Mouse (Mus musculus) sigmoid colon, adult 10 weeks (tissue): ENCODE measurements around the gene Arih1. TPM values are rescaled to one million over a fixed set of nuclear protein-coding genes. Genes with fewer than 3 reads are reported as not detected.

ENCODE experiments used
- polyA plus RNA-seq: library from polyadenylated mRNA; stranded (reverse); fragments of 350-450 nt; fragmentation: Illumina TruSeq; extraction: RNeasy Lipid Tissue Mini Kit (QIAGEN cat#74804); gene quantifications from one replicate; pipeline ENCODE4 v1.2.3, GENCODE M21; 2014; ENCODE audit warnings: low read depth, low replicate concordance

Arih1 gene
- 134 TPM for polyA plus RNA-seq

GRCm38 (mm10) chr9:59486549-59487065, at the start of gene Arih1:
Arih1 (minus strand) TSS chr9:59486618.

DNA sequence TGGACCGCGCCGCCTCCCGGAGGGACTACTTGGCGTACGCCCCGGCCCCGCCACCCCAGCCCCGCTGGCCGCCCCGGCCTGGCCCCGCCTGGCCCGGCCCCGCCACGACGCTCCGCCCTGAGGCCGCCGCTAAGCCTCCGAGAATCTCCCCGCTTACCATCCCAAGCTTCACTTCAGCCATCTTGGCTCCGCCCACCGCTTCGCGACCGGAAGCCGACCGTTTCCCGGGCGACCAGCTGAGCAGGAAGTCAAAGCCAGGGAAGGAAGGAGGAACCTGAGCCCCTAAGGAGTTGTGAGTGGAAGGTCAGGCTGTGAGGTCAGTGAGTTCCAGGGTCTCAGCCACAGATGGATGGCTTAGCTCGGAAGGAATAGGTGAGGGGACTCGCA, 133.2 kb downstream of the Arih1 start, which contains the start of gene Bbs4:
Gene Bbs4, minus strand, starts transcription at position 256 of the 387 bp plus-strand sequence.

Other genes with a start within 250 kb of the Arih1 start
- gene Adpgk, start 195.1 kb downstream of the Arih1 start, polyA plus RNA-seq = 17.9 TPM
- 13.0 TPM for gene Bbs4, start 133.1 kb downstream of the Arih1 start, polyA plus RNA-seq
- gene Hexa, start 52.9 kb upstream of the Arih1 start, polyA plus RNA-seq = 33.7 TPM
- gene Tmem202, start 53.2 kb upstream of the Arih1 start, polyA plus RNA-seq = 1.4 TPM
- gene Celf6, start 91.3 kb upstream of the Arih1 start, polyA plus RNA-seq = 0.85 TPM
- 65.3 TPM for gene Parp6, start 130.7 kb upstream of the Arih1 start, polyA plus RNA-seq
- gene Pkm, start 169.8 kb upstream of the Arih1 start, polyA plus RNA-seq = 46.9 TPM
- 2.1 TPM for gene Gramd2, start 193.5 kb upstream of the Arih1 start, polyA plus RNA-seq